Mouse (Mus musculus): Measurements from ENCODE around the gene C130050O18Rik. TPM values are rescaled to one million over a fixed set of nuclear protein-coding genes. Genes with fewer than 3 reads are reported as not detected.
A peak's percentile ranks its signal among the peaks of the same experiment; 100 is the strongest.

C130050O18Rik gene
- polyA plus RNA-seq, 1 experiment, result 0.20 TPM

DNA sequence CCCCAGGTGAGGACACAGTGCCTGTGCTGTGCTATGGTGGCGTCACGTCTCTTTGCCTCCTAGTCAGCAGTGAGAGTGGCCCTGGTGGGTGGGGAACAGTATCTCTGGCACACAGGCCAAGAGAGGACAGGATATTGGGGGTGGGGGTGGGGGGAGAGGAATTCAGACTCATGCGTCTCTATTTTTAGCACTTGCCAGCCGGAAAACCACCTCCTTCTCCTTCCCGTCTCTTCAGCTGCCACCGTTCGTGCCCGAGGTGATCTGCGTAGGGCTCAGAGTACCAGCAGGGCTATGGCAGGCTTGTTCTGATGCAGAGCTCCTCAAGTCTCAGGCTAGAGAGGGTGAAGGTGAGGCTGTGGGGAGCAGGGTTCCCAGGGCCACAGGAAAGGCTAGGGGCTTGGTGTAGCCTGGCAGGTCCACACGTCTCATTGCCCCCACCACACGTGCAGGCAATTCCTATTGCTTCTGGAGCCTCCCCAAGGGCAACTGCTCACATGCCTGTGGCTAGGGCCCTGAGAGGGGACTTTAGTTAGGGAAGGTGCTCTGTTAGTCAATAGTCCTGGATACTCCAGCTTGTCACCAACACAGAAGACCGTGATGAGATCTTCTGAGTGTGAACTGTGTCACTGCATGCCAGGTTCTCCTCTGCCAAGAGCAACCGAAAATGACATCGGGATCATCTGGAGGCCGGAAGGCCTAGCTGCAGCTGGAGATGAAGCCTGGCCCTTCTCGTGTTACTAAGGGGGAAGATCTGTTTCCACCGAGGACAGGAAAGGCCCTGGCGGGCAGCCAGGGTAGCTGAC, 27.4 kb upstream of the C130050O18Rik start, which contains the start of gene Gpr146:
Gpr146 (plus strand) TSS at position 230 of the 803 bp plus-strand sequence.
- Histone ChIP-seq H3K79me2 (ENCODE audit: control insufficient read depth, insufficient read depth) (no peaks in the 10 kb centered on the region), H3ac (ENCODE audit: control insufficient read depth, insufficient read length, low read depth) (peak within 1 kb of the TSS; percentile 16), H3K36me3 (ENCODE audit: control insufficient read depth, insufficient read depth) (no peaks in the 10 kb centered on the region), H3K4me3 (ENCODE audit: insufficient read depth, poor library complexity, severe bottlenecking) (no peak within 1 kb of the TSS), H3K79me3 (ENCODE audit: low read depth) (no peaks in the 10 kb centered on the region), H3K27me3 (ENCODE audit: control insufficient read depth, insufficient read depth, insufficient read length) (no peaks in the 10 kb centered on the region)
- no peak for TF ChIP-seq MYOD1 (IDR thresholded peaks at IDR 0.05; ENCODE audit: control insufficient read depth, insufficient read length, low read depth)
- no peak for TF ChIP-seq CEBPB (IDR thresholded peaks at IDR 0.05; ENCODE audit: low read depth)
- no peak for TF ChIP-seq FOSL1 (IDR thresholded peaks at IDR 0.05; ENCODE audit: insufficient read depth, low read length, poor library complexity, severe bottlenecking)
- TF ChIP-seq MAX (IDR thresholded peaks at IDR 0.05), result no peak
- no peak for TF ChIP-seq MYOG (IDR thresholded peaks at IDR 0.05; ENCODE audit: control insufficient read depth, extremely low read depth, insufficient read length)
- TF ChIP-seq USF1 (IDR thresholded peaks at IDR 0.05; ENCODE audit: low read depth), result no peak

- Histone ChIP-seq H3ac (ENCODE audit: control insufficient read depth, insufficient read length, low read depth) (no peak overlapping the region), H3K36me3 (ENCODE audit: control insufficient read depth, insufficient read depth) (no peaks in the 10 kb centered on the region), H3K27me3 (ENCODE audit: control insufficient read depth, insufficient read depth, insufficient read length) (no peaks in the 10 kb centered on the region), H3K79me2 (ENCODE audit: control insufficient read depth, insufficient read depth) (no peaks in the 10 kb centered on the region), H3K4me3 (ENCODE audit: insufficient read depth, poor library complexity, severe bottlenecking) (no peak overlapping the region), H3K79me3 (ENCODE audit: low read depth) (no peaks in the 10 kb centered on the region)
- no peak for TF ChIP-seq MAX (IDR thresholded peaks at IDR 0.05)
These were observed 26.9 kb upstream of the C130050O18Rik start for GRCm38 (mm10) chr5:139378271-139378556.

DNA sequence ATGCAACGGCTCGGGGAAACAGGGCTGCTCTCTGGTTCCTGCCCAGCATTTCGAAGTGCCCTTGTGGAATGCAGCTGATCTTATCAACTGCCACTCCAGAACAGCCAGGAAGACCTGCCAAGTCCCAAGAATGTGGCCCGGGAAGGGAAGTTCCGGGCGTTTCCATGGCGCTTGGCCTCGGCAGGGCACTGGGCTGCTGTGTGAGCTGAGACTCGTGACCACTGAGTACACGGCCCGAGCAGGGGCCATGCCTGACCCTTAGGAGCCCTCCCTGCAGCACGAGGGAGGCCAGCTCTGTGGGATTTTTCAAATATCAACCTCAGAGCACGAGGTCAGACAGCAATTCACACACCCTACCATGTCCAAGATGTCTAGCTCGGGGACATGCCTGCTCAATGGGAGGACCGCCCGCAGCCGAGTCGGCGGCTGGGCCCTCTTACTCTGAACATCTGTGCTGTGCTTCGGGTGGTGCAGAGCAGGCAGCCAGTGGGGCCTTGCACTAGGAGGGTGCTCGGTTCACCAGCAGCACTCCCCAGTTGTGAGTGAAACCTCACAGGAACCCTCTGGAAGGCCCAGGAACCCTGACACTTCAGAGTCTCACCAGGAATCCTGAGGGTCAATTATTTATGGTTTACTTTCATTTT, 26.0 kb upstream of the C130050O18Rik start:
- H3ac ChIP-seq (ENCODE audit: control insufficient read depth, insufficient read length, low read depth), result peak overlapping the region; percentile 31
- H3K4me3 ChIP-seq (ENCODE audit: insufficient read depth, poor library complexity, severe bottlenecking), result no peak overlapping the region
- TF ChIP-seq CTCF (IDR thresholded peaks at IDR 0.05; ENCODE audit: control insufficient read depth, insufficient read depth, insufficient read length), result no peak
- peak; percentile 5 for TF ChIP-seq USF1 (IDR thresholded peaks at IDR 0.05; ENCODE audit: low read depth)
- TF ChIP-seq MYOD1 (IDR thresholded peaks at IDR 0.05; ENCODE audit: control insufficient read depth, insufficient read length, low read depth), result no peak
- TF ChIP-seq MYOG (IDR thresholded peaks at IDR 0.05; ENCODE audit: control insufficient read depth, extremely low read depth, insufficient read length), result no peak
- no peaks in the 10 kb centered on the region for H3K36me3 ChIP-seq (ENCODE audit: control insufficient read depth, insufficient read depth)
- no peaks in the 10 kb centered on the region for H3K79me3 ChIP-seq (ENCODE audit: low read depth)
- H3K27me3 ChIP-seq (ENCODE audit: control insufficient read depth, insufficient read depth, insufficient read length), result no peaks in the 10 kb centered on the region
- no peaks in the 10 kb centered on the region for H3K79me2 ChIP-seq (ENCODE audit: control insufficient read depth, insufficient read depth)

GRCm38 (mm10) chr5:139379771-139380384, 25.2 kb upstream of the C130050O18Rik start:
- Histone ChIP-seq H3K4me3 (ENCODE audit: insufficient read depth, poor library complexity, severe bottlenecking) (no peak overlapping the region), H3K79me3 (ENCODE audit: low read depth) (no peaks in the 10 kb centered on the region), H3K27me3 (ENCODE audit: control insufficient read depth, insufficient read depth, insufficient read length) (no peaks in the 10 kb centered on the region), H3K79me2 (ENCODE audit: control insufficient read depth, insufficient read depth) (no peaks in the 10 kb centered on the region), H3ac (ENCODE audit: control insufficient read depth, insufficient read length, low read depth) (no peak overlapping the region), H3K36me3 (ENCODE audit: control insufficient read depth, insufficient read depth) (no peaks in the 10 kb centered on the region)
- TF ChIP-seq USF1 (IDR thresholded peaks at IDR 0.05; ENCODE audit: low read depth) (no peak), MYOD1 (IDR thresholded peaks at IDR 0.05; ENCODE audit: control insufficient read depth, insufficient read length, low read depth) (no peak), CEBPB (IDR thresholded peaks at IDR 0.05; ENCODE audit: low read depth) (no peak), MAX (IDR thresholded peaks at IDR 0.05) (no peak), FOSL1 (IDR thresholded peaks at IDR 0.05; ENCODE audit: insufficient read depth, low read length, poor library complexity, severe bottlenecking) (no peak), MYOG (IDR thresholded peaks at IDR 0.05; ENCODE audit: control insufficient read depth, extremely low read depth, insufficient read length) (no peak), CTCF (IDR thresholded peaks at IDR 0.05; ENCODE audit: control insufficient read depth, insufficient read depth, insufficient read length) (no peak)

DNA sequence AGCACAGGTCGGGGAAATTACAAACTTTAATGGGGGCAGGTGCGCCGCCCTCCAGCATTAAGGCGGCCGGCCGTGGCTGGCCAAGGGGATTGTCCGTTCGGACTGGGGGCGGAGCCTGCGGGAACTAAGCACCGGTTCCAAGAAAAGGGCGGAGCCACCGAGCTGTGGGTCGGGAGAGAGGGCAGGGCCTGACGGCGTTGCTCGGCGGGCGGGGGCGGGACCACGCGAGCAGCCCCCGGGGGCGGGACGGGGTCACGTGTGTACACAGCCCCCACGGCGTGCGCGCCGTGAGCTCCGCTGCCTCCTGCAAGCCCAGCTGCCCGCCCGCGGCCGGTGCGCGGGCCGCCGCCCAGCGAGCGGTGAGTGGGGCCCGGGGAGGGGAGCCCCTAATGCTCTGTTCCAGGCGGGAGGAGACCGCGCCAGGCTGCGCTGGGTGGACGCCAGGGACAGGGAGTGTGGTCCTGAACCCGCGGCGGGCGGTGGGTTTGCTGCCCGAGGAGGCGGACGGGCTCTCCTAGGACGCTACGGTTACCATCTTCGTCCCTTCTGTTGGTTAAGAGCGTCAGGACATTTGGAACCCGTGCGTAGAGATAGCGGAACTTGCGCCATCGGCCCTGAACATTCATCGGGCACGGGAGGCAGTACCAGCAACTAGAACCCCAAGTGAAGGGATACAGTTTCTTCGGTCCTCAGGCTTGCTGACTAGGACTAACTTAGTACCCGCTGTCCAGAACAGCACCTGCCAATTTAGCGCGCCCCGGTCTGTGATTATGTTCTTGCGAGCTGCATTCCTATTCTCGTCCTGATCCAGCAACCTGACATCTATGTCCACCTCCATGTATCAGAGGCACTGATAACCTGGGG, 24.5 kb upstream of the C130050O18Rik start:
- Histone ChIP-seq H3K36me3 (ENCODE audit: control insufficient read depth, insufficient read depth) (no peaks in the 10 kb centered on the region), H3K27me3 (ENCODE audit: control insufficient read depth, insufficient read depth, insufficient read length) (no peaks in the 10 kb centered on the region), H3K79me2 (ENCODE audit: control insufficient read depth, insufficient read depth) (no peaks in the 10 kb centered on the region), H3K79me3 (ENCODE audit: low read depth) (no peaks in the 10 kb centered on the region), H3K4me3 (ENCODE audit: insufficient read depth, poor library complexity, severe bottlenecking) (peak overlapping the region; percentile 31), H3ac (ENCODE audit: control insufficient read depth, insufficient read length, low read depth) (peak overlapping the region; percentile 79)
- TF ChIP-seq CTCF (IDR thresholded peaks at IDR 0.05; ENCODE audit: control insufficient read depth, insufficient read depth, insufficient read length), result no peak
- TF ChIP-seq MYOD1 (IDR thresholded peaks at IDR 0.05; ENCODE audit: control insufficient read depth, insufficient read length, low read depth), result no peak
- no peak for TF ChIP-seq FOSL1 (IDR thresholded peaks at IDR 0.05; ENCODE audit: insufficient read depth, low read length, poor library complexity, severe bottlenecking)
- peak; percentile 35 for TF ChIP-seq MAX (IDR thresholded peaks at IDR 0.05)
- no peak for TF ChIP-seq MYOG (IDR thresholded peaks at IDR 0.05; ENCODE audit: control insufficient read depth, extremely low read depth, insufficient read length)
- TF ChIP-seq USF1 (IDR thresholded peaks at IDR 0.05; ENCODE audit: low read depth), result peak; percentile 72
- TF ChIP-seq CEBPB (IDR thresholded peaks at IDR 0.05; ENCODE audit: low read depth), result no peak
